Mouse (Mus musculus) urinary bladder, adult 18-20 months (tissue): ENCODE measurements at regions not wholly inside any gene's neighbourhood (a gene's known extent, or its start where the extent isn't known, plus 50 kb on each side); places are given as distances from the start of the nearest gene placed in this dataset.

Source experiments
- DNase-seq, 2 experiments: peaks; one replicate each; pipeline ENCODE4 v3.0.0; 2022; ENCODE audit warnings: low spot score in 2 of 2, mixed read lengths in 2 of 2

DNA sequence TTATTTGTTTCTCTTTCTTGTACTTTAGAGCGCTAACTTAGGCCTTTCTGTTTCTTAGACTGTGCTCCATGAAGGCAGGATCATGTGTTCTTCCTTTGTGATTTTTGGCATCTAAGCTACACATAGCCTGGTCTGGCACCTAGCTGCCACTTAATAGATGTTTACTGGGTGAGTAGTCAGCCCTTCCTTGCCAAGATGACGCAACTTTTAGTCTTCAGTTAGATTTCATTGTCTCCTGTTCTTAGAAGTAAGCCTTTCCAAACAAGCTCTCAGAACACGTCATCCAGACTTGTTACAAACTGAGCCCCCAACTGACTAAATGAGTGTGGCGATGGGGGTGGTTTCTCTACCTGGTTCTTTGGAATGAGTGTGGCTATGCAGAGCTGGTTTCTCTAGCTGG is 85.4 kb upstream of the Rapgef5 start:
- DNase-seq: no peak

GRCm38 (mm10) chr12:117432788-117433187 is 83.5 kb upstream of the Rapgef5 start:
- DNase-seq: no peak

DNA sequence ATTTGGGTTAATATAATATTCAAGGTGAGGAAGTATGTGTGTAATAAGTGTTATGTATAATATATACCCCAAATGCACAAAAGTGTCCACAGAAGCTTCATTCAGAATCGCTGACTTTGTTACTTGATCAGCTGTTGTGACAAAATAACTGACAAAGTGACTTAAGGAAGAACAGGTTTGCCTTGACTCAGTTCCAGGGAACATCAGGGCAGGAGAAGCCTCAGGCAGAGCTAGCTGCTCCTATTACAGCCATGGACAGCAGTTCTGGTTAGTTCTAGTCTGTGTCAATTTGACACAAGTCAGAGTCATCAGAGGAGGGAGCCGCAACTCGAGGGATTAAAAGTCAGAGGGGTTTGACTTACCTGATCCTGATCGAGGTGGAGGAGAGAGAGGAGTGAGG is 79.3 kb upstream of the Rapgef5 start:
- no peak for DNase-seq

DNA sequence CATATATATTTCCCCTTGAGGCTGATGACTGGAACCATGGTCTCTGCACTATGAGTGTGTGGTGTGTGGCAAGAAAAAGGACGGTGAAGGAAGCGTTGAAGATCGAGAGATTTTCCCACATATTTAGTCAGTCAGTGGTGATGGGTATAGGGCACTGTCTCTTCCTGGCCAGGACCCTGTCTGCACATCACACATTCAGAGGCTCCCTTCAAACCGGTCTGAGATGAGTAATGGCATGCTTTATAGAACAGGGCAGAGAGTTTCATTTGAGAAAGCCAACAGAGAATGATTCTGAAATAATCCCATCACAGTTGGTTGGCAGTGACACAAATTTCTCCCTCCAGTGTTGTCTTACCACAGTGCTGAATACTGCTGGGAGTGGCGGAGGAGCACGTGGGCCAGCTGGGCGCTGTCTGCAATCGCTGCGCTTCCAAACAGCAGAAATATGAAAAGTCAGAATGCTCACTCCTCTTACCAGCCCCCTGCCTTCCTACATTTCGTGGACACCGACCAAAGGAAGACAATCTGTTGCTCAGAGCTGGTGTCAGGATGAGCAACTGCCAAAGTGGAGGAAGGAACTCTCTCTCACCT is 77.2 kb upstream of the Rapgef5 start:
- DNase-seq: no peak

- no peak for DNase-seq
Observed at GRCm38 (mm10) chr12:117444247-117444989, 71.9 kb upstream of the Rapgef5 start.

GRCm38 (mm10) chr12:117447223-117447622 is 69.1 kb upstream of the Rapgef5 start:
- DNase-seq: no peak

DNA sequence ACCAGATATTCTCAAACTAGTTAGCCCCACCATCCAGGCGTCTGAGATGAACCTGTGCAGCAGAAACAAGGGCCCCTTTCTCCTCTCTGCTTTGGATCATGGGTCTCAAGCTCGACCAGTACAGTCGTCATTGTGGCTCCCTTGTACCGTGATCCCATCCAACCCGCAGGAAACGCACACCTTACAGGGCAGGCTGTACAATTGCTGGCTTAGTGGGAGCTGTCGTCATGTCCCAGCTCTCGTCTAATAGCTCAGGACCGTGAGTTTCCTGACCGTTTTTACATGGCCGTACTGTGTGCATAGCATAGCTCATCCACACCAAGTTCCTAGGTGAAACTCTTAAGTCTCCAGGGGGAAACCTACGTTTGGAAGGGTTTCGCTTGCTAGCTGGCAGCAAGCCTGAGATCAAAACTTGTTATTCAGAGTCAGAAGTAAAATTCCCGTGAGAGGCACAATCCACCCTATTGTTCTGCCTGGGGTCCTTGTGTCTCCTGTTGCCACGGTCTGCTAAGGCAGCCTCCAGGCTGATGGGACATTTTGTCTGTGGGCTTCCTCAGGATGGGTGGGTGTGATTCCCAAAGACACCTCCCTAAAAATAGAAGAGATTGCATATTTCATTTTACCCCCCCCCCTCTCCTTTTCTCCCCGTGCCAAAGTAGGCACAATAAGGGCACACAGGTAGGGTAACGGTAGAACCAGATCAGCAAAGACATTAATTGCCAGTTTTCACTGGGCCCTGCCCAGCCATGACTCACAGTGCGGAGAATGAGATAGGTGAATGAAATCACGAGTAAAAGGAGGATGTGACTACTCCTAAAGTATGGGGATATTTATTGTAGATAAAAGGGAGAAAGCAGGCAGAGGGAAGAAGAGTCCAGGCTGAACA is 68.2 kb upstream of the Rapgef5 start:
- no peak for DNase-seq

- no peak for DNase-seq
Observed at GRCm38 (mm10) chr12:117449080-117449479, 67.2 kb upstream of the Rapgef5 start.

GRCm38 (mm10) chr12:117450106-117450505 is 66.2 kb upstream of the Rapgef5 start:
- no peak for DNase-seq

DNA sequence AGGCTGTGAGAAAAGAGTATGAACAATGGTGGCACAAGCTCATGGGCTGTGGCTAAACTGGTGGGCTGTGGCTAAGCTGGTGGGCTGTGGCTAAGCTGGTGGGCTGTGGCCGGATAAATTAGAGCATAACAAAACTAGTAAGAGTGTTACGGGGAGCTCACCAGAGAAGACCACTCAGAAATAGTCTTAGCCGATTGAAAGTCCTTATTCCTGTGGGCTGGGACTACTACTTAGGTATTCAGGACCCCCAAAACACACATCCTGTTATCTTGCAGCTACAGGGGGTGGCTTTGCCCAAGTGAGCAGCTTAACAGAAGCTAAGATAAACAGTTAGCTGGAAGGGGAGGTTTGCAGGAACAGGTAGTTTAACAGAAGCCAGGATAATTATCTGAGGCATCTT is 65.4 kb upstream of the Rapgef5 start:
- no peak for DNase-seq

DNA sequence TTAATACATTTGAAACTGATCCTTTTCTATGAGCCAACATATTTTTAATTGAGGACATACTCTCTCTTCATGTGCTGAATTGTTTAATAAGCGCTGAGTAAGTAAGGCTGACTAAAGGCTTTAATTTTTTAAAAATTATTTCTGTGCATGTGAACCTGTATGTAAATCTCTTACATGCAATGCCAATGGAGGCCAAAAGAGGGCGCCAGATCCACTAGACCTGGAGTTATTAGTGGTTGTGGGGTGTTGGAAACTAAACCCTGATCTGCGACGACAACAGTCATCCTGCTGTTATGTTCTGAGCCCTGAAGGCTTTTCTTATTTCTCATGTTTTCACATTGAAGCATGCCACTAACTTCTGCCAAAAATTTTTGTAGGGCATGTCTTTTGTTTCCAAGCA is 64.8 kb upstream of the Rapgef5 start:
- no peak for DNase-seq

DNA sequence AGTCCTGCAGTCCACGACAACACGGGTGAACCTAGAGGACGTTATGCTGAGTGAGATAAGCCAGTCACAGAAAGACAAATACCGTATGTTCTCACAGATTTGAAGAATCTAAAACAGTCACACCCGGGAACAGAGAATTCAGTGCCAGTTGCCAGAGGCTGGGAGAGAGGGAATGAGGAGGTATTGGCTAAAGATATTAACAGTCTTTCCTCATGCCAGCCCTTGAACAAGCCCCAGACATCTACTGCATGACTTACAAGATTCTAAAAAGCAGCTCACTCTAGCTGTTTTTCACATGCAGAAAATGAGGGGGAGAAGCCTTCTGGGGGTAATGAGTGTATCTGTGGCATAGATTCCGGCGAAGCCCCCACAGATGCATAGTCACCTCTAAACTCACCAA is 60.5 kb upstream of the Rapgef5 start:
- no peak for DNase-seq

DNA sequence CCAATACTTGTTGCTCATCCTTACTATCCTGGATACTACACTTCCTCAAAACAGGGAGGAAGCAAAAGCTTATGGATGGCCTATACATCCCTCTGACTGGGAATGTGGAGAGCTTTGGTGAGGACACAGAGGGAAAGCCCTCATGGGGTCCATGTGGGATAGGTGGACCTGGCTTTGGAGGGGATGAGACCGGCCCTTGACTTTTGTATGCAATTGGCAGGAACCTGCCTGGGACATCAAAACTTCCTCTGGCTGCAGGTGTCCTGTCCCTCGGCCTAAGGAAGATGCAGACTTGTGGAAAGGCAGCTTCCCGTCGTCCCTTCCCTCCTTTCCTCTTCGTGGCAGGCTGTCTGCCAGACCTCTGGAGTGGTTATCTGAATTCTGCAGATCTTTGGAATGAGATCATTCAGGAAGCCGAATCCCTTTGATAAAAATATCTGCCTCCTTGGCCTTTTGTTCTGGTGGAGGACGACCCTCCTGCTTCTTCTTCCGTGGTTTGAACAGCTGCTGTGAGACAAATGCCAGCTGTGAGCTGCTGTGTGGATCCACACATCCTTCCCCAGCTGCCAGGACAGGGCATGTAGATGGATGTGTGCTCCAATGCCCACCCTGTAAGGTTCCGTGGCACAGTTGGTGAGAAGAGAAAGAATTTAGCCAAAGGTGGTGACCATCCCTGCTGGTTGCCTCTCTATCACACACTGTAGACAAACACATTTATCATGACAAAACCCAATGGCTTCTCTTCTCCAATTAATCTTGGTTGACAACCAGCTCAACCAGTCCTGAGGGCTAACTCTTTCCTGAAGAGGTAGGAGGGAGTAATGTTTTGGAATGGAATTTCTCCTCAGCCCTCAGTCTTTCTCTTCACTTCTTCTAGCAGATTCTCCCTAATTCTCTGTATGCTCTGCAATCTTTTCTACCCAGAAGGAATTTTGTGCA is 57.9 kb upstream of the Rapgef5 start:
- DNase-seq: no peak

- no peak for DNase-seq
Observed at GRCm38 (mm10) chr12:117459541-117459940, 56.7 kb upstream of the Rapgef5 start.

- DNase-seq: no peak
Observed at GRCm38 (mm10) chr12:117465206-117465605, 51.1 kb upstream of the Rapgef5 start.

DNA sequence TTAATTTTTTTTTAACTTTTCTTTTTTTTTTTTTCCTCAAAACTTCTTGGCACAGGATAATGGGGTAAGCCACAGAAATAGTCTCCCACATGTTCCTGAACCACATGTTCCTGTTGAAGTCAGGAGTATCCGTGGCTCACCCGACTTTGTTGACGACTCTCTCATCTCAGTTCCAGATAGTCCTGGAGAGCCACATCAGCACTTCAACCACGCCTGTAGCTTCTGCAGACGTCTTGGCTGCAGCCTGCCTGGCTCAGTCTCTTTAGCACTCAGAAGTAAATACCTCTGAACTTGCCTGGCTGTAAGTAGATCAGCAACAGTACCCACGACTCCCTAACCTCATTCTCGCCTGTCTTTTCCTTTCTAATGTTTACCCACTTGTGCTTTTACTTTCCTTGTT is 50.3 kb upstream of the Rapgef5 start:
- no peak for DNase-seq
